8 mouse cellular contexts compared by ENCODE assay signal in the genomic region with DNA sequence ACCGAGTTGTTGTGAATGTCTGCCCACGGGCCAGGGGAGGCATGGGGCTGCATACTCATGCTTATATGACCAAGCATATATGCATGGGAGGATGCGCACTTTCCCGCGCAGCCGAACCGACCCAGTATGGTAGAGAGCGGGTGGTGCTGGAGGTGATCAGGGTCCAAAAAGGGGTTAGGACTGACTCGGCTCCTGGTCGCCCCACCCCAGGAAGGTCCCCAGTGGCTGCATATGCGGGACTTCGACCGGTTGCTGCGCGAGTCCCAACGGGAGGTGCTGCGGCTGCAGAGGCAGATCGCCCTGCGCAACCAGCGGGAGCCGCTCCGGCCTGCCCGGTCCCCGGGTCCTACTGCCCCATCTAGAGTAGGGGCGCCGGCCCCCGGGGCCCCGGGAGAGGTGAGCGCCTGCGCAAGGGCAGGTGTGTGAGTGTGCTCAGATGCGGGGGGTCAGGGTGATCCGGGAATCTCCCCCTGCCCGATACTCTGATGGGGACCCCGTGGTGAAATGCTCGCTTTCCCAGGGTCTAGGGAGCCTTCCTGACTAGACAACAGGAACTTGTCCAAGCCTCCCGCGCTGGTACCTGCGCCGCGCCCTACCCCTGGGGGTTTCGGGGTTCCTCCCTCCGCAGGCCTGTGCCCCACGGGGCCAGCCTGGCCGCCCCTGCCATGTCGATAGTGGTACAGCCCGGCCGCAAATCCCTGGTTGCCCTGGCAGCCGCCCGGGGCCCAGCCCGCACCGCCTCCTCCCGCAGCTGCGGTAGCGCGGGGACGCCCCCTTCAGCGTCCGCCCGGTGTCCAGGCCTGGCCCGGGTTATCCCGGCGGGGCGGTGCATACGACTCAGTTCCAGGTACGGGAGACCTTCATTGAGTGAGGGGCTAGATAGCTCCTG. TPM values are rescaled to one million over a fixed set of nuclear protein-coding genes. Genes with fewer than 3 reads are reported as not detected.
DNase-seq lines count a peak whose midpoint lies in the region; ATAC-seq lines count a peak whose summit lies in the region.

No protein-coding gene starts in this region.

- H3K4me2 ChIP-seq in heart, embryonic 13.5 days, result peak overlapping the region; percentile 77
- peak overlapping the region; percentile 98 for H3K4me2 ChIP-seq in limb, embryonic 13.5 days (replicated peaks)
- H3K4me2 ChIP-seq in neural tube, embryonic 13.5 days, result peak overlapping the region; percentile 96

- WGBS in heart, embryonic 13.5 days, result under 1% methylated on average over 63 of the region's 65 CpGs
- 1% methylated on average over 64 of the region's 65 CpGs for WGBS in limb, embryonic 13.5 days
- under 1% methylated on average over 65 of the region's 65 CpGs for WGBS in neural tube, embryonic 13.5 days

- 0 out of 2 replicates have a peak, but pooled peaks have one; percentile 14 for ATAC-seq in heart, embryonic 13.5 days (ENCODE audit: extremely low read depth, insufficient number of reproducible peaks, low FRiP score, low TSS enrichment)
- peak; percentile 20; the same call in 1 of the 2 replicates for ATAC-seq in limb, embryonic 13.5 days (ENCODE audit: low FRiP score, low read depth)
- ATAC-seq in neural tube, embryonic 13.5 days (ENCODE audit: low read depth), result peak; percentile 48

- intact Hi-C loops in heart, postnatal 36 days (cut with DNase I), result no loop called here

- no peak overlapping the region for H3K27ac ChIP-seq in heart, embryonic 13.5 days (replicated peaks)
- H3K27ac ChIP-seq in limb, embryonic 13.5 days, result no peak overlapping the region
- H3K27ac ChIP-seq in neural tube, embryonic 13.5 days (replicated peaks), result peak overlapping the region; percentile 84

- peaks cover 98% of the 10 kb centered on the region for H3K27me3 ChIP-seq in heart, embryonic 13.5 days (replicated peaks)
- peaks cover 93% of the 10 kb centered on the region for H3K27me3 ChIP-seq in limb, embryonic 13.5 days
- H3K27me3 ChIP-seq in neural tube, embryonic 13.5 days, result peaks cover 61% of the 10 kb centered on the region

- H3K36me3 ChIP-seq in heart, embryonic 13.5 days, result no peaks in the 10 kb centered on the region
- no peaks in the 10 kb centered on the region for H3K36me3 ChIP-seq in limb, embryonic 13.5 days
- H3K36me3 ChIP-seq in neural tube, embryonic 13.5 days, result peaks cover 18% of the 10 kb centered on the region

- peaks cover 17% of the 10 kb centered on the region for H3K4me1 ChIP-seq in heart, embryonic 13.5 days
- peaks cover 25% of the 10 kb centered on the region for H3K4me1 ChIP-seq in limb, embryonic 13.5 days
- H3K4me1 ChIP-seq in neural tube, embryonic 13.5 days (replicated peaks), result peaks cover 59% of the 10 kb centered on the region

- peak overlapping the region; percentile 49 for H3K4me3 ChIP-seq in heart, embryonic 13.5 days
- H3K4me3 ChIP-seq in limb, embryonic 13.5 days, result peak overlapping the region; percentile 55
- H3K4me3 ChIP-seq in neural tube, embryonic 13.5 days, result peak overlapping the region; percentile 68

- DNase-seq in heart, postnatal 36 days, result no peak
- peak; percentile 52 for DNase-seq in Muller cell, postnatal 12 days (ENCODE audit: inconsistent ontology term)
- peak; percentile 43 for DNase-seq in embryo, embryonic 10.5 days (ENCODE audit: low spot score)
- peak; percentile 65 for DNase-seq in induced T-regulatory cell, adult 2 months (ENCODE audit: low read depth)
- no peak for DNase-seq in adipocyte (ENCODE audit: low spot score)

- no peaks in the 10 kb centered on the region for H3K9me3 ChIP-seq in heart, embryonic 13.5 days
- H3K9me3 ChIP-seq in limb, embryonic 13.5 days, result no peaks in the 10 kb centered on the region
- H3K9me3 ChIP-seq in neural tube, embryonic 13.5 days, result no peaks in the 10 kb centered on the region

- peak overlapping the region; percentile 72 for H3K9ac ChIP-seq in heart, embryonic 13.5 days
- peak overlapping the region; percentile 75 for H3K9ac ChIP-seq in limb, embryonic 13.5 days
- H3K9ac ChIP-seq in neural tube, embryonic 13.5 days, result peak overlapping the region; percentile 85

RNA-seq across cellular contexts. Expression of gene Tspoap1, which starts 3.9 kb away (rescaled TPM):
- polyA plus RNA-seq in heart, embryonic 13.5 days (2015; fragmentation: Nextera tagmentation; extraction: Ambion mirVana), result 0.47 and 0.51 TPM in 2 replicates
- total RNA-seq in heart, postnatal 36 days (2021), result under 1 TPM in 1 of 2 experiments, not detected in 1; 0.08 TPM
- 2.3 and 2.7 TPM in 2 replicates for polyA plus RNA-seq in limb, embryonic 13.5 days (2015; fragmentation: Nextera tagmentation; extraction: Ambion mirVana)
- 24.9 and 27.0 TPM in 2 replicates for polyA plus RNA-seq in neural tube, embryonic 13.5 days (2015; fragmentation: Nextera tagmentation; extraction: Ambion mirVana)

RNA-seq across cellular contexts. Expression of gene Supt4a, which starts 26.9 kb away (rescaled TPM):
- 104 and 115 TPM in 2 replicates for polyA plus RNA-seq in heart, embryonic 13.5 days (2015; fragmentation: Nextera tagmentation; extraction: Ambion mirVana)
- total RNA-seq in heart, postnatal 36 days (2021), result 10 to 100 TPM; 46.5 to 55.3 TPM
- 159 and 167 TPM in 2 replicates for polyA plus RNA-seq in limb, embryonic 13.5 days (2015; fragmentation: Nextera tagmentation; extraction: Ambion mirVana)
- 165 and 166 TPM in 2 replicates for polyA plus RNA-seq in neural tube, embryonic 13.5 days (2015; fragmentation: Nextera tagmentation; extraction: Ambion mirVana)

RNA-seq across cellular contexts. Expression of gene Mpo, which starts 29.1 kb away (rescaled TPM):
- polyA plus RNA-seq in heart, embryonic 13.5 days (2015; fragmentation: Nextera tagmentation; extraction: Ambion mirVana), result 2.1 and 8.2 TPM in 2 replicates
- total RNA-seq in heart, postnatal 36 days (2021), result not detected
- 1.0 and 2.1 TPM in 2 replicates for polyA plus RNA-seq in limb, embryonic 13.5 days (2015; fragmentation: Nextera tagmentation; extraction: Ambion mirVana)
- polyA plus RNA-seq in neural tube, embryonic 13.5 days (2015; fragmentation: Nextera tagmentation; extraction: Ambion mirVana), result 1.2 and 1.5 TPM in 2 replicates

Comparison
In these comparisons a context has a peak if more than half of its experiments do, and no peak if none do; other contexts are left out.
1. DNase-seq: peak in Muller cell, postnatal 12 days (single experiment), embryo, embryonic 10.5 days (single experiment) and induced T-regulatory cell, adult 2 months (single experiment); none in heart, postnatal 36 days (0 of 2) and adipocyte (single experiment).
2. Peak in every context shown above with its lines, with median percentiles within 50 percentile points of each other: ATAC-seq, H3K4me2 ChIP-seq, H3K4me3 ChIP-seq and H3K9ac ChIP-seq.